Mouse (Mus musculus) stomach, embryonic 16.5 days (tissue): ENCODE data around the gene Zmat1. TPM values are rescaled to one million over a fixed set of nuclear protein-coding genes. Genes with fewer than 3 reads are reported as not detected.

Experiments
- ATAC-seq: fragments of 200-750 bp; cut with Nextera tagmentation; 2 replicates; pipeline ENCODE4 v1.8.0; 2017; ENCODE audit warnings: moderate number of reproducible peaks, moderate TSS enrichment; ENCODE audit not compliant: insufficient read depth, low FRiP score
- H3K27ac ChIP-seq: fragments of 300-500 bp; sonication (generic); 2 replicates; pipeline ENCODE4 v1.5.1; 2014; ENCODE audit warnings: low read length
- H3K27me3 ChIP-seq: fragments of 300-500 bp; sonication (generic); 2 replicates; pipeline ENCODE4 v1.6.1; 2014; ENCODE audit warnings: low read length, control low read depth, mixed read lengths; ENCODE audit not compliant: control insufficient read depth, insufficient read depth
- H3K36me3 ChIP-seq: fragments of 300-500 bp; sonication (generic); 2 replicates; pipeline ENCODE4 v1.6.1; 2014; ENCODE audit warnings: low read length; ENCODE audit not compliant: control insufficient read depth, insufficient read depth
- H3K4me1 ChIP-seq: fragments of 300-500 bp; sonication (generic); 2 replicates; pipeline ENCODE4 v1.6.1; 2014; ENCODE audit warnings: low read length, control low read depth, mixed read lengths; ENCODE audit not compliant: control insufficient read depth, insufficient read depth
- H3K4me2 ChIP-seq: fragments of 300-500 bp; sonication (generic); 2 replicates; pipeline ENCODE4 v1.6.1; 2014; ENCODE audit warnings: low read depth, low read length, mixed read lengths
- H3K4me3 ChIP-seq: fragments of 300-500 bp; sonication (generic); replicated peaks from 2 replicates; pipeline ENCODE4 v1.5.1; 2014; ENCODE audit warnings: mild to moderate bottlenecking, low read length
- H3K9ac ChIP-seq: fragments of 300-500 bp; sonication (generic); 2 replicates; pipeline ENCODE4 v1.6.1; 2014; ENCODE audit warnings: low read length
- H3K9me3 ChIP-seq: fragments of 300-500 bp; sonication (generic); replicated peaks from 2 replicates; pipeline ENCODE4 v1.6.1; 2016; ENCODE audit warnings: low read length, control low read depth; ENCODE audit not compliant: control insufficient read depth
- WGBS: fragments of 180-500 bp; shearing (Covaris S2); extraction: QIAGEN DNeasy Blood & Tissue Kit; methylation state at CpG from one replicate; pipeline ENCODE4 v1.1.7; 2014; 5-methylcytosine and 5-hydroxymethylcytosine counted together
- polyA plus RNA-seq: library from polyadenylated mRNA; unstranded; fragments of >200 nt; fragmentation: Nextera tagmentation; extraction: Ambion mirVana; gene quantifications from 2 replicates; pipeline ENCODE4 v1.2.1, GENCODE M21; 2015

The Zmat1 gene
- polyA plus RNA-seq, 1 experiment from 2014 or later, result 4.4 TPM

DNA sequence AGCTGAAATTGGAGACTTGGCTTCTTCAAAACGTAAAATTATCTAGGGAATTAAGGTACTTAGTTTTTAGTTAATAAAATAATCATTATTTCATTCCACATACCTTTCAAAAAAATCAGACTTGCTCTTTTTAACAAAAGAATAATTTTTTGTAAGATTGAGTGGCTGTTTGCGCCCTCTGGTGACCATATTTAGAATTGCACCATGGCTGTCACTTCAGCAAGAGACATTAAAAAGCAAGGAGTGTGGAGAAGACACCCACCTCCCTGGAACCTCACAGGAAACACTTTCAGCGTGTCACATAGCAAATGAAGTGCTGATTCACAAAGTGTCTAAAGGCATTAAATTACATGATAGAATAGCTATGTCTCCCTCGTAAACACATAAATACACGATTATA is 78.6 kb downstream of the Zmat1 start:
- H3K4me1 ChIP-seq, result no peaks in the 10 kb centered on the region
- H3K36me3 ChIP-seq, result no peaks in the 10 kb centered on the region
- H3K27ac ChIP-seq, result no peak overlapping the region
- no peak overlapping the region for H3K4me3 ChIP-seq
- no peak overlapping the region for H3K4me2 ChIP-seq
- no peak for ATAC-seq
- no peaks in the 10 kb centered on the region for H3K27me3 ChIP-seq
- 32% methylated on average over 5 of the region's 5 CpGs for WGBS
- no peaks in the 10 kb centered on the region for H3K9me3 ChIP-seq
- no peak overlapping the region for H3K9ac ChIP-seq

DNA sequence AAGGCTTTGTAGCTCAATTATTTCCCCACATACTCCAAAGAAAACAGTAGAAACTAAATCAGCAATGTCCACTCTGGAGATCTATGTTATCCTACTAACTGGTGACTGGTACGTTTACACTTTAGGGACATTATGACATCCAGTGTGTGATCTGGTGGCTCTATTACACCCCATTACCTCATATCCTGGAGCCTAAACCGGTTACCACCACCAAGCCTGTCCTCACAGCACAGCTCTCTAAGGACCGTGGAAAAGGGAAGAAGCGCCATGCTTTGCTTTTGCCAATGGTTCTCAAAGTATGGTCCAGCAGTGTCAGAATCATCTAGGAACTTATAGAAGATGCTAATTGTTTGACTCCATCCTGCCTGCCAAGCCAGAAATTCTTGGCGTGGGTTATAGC is 79.1 kb downstream of the Zmat1 start:
- no peaks in the 10 kb centered on the region for H3K36me3 ChIP-seq
- H3K4me3 ChIP-seq, result no peak overlapping the region
- no peaks in the 10 kb centered on the region for H3K9me3 ChIP-seq
- no peak overlapping the region for H3K27ac ChIP-seq
- H3K9ac ChIP-seq, result no peak overlapping the region
- no peaks in the 10 kb centered on the region for H3K4me1 ChIP-seq
- 72% methylated on average over 5 of the region's 5 CpGs for WGBS
- H3K4me2 ChIP-seq, result no peak overlapping the region
- ATAC-seq, result no peak
- H3K27me3 ChIP-seq, result no peaks in the 10 kb centered on the region

- no peak overlapping the region for H3K4me3 ChIP-seq
- H3K9ac ChIP-seq, result no peak overlapping the region
- ATAC-seq, result no peak
- H3K4me2 ChIP-seq, result no peak overlapping the region
- H3K27me3 ChIP-seq, result no peaks in the 10 kb centered on the region; the same call in 1 of the 2 replicates
- H3K9me3 ChIP-seq, result no peaks in the 10 kb centered on the region
- H3K27ac ChIP-seq, result no peak overlapping the region
- no peaks in the 10 kb centered on the region for H3K4me1 ChIP-seq
- H3K36me3 ChIP-seq, result no peaks in the 10 kb centered on the region
These were observed 84.0 kb downstream of the Zmat1 start for GRCm38 (mm10) chrX:134925058-134925457.

- no peaks in the 10 kb centered on the region for H3K4me1 ChIP-seq
- WGBS, result 40% methylated on average over 7 of the region's 7 CpGs
- ATAC-seq, result no peak
- H3K9me3 ChIP-seq, result no peaks in the 10 kb centered on the region
- H3K27ac ChIP-seq, result no peak overlapping the region
- no peak overlapping the region for H3K4me3 ChIP-seq
- no peak overlapping the region for H3K9ac ChIP-seq
- no peaks in the 10 kb centered on the region for H3K36me3 ChIP-seq
- no peaks in the 10 kb centered on the region; the same call in 1 of the 2 replicates for H3K27me3 ChIP-seq
- H3K4me2 ChIP-seq, result no peak overlapping the region
These were observed 85.2 kb downstream of the Zmat1 start for GRCm38 (mm10) chrX:134923675-134924424.

Other genes starting within 250 kb of the Zmat1 start
- gene Armcx2, start 200.0 kb downstream of the Zmat1 start, polyA plus RNA-seq, result 59.4 and 60.3 TPM in 2 replicates
- gene Nxf2, start 44.5 kb downstream of the Zmat1 start, polyA plus RNA-seq, result 0.59 and 0.64 TPM in 2 replicates
- gene Gm15023, start 168.4 kb upstream of the Zmat1 start, polyA plus RNA-seq, result not detected in 2 replicates
- gene Tceal6, start 201.5 kb upstream of the Zmat1 start, polyA plus RNA-seq, result 0.27 and 1.2 TPM in 2 replicates